Mouse (Mus musculus): ENCODE results near the gene Hepacam.

GRCm38 (mm10) chr9:37400585-37400984 lies 33.4 kb downstream of the Hepacam start:
- no peak for TF ChIP-seq CTCF (conservative IDR thresholded peaks at IDR 0.05; ENCODE audit: insufficient read depth, insufficient read length, low read depth, low read length)
- TF ChIP-seq POLR2A (IDR thresholded peaks at IDR 0.05; ENCODE audit: low read depth, low read length): no peak
